Mouse (Mus musculus): ENCODE measurements around the gene Grin2b.

DNA sequence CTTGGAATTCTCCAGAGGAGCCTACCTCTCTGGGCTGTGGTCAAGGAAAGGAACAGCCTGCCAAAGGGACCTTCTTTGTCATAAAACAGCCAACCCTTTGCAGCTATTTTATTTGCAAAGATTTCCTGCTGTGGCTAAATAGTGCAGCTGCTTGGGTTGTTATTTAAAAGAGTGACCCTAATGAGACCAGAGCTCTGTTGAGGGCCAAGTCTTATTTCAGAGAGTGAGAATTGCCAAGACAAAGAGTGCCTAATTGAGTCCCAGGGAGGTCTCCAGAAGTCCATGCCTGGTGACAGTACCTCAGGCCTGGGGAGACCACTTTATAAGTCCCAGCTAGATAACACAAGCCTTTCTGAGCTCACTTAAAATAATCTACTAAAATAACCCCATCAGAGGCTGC, 255.6 kb downstream of the Grin2b start:
- TF ChIP-seq POLR2A (IDR thresholded peaks at IDR 0.05; ENCODE audit: extremely low read depth, insufficient read depth, low read length) (no peak), CTCF (IDR thresholded peaks at IDR 0.05; ENCODE audit: low read depth, low read length) (no peak)
